Mouse (Mus musculus) hindlimb bud, embryonic 11.5 days (tissue): Measurements from ENCODE around the gene Capn12.
A peak's percentile ranks its signal among the peaks of the same experiment; 100 is the strongest.

Experiments
- DNase-seq: peaks from one replicate; pipeline ENCODE4 v3.0.0-alpha.2; 2012; ENCODE audit warnings: low read depth, low spot score; ENCODE audit errors: extremely low spot score

The Capn12 gene

DNA sequence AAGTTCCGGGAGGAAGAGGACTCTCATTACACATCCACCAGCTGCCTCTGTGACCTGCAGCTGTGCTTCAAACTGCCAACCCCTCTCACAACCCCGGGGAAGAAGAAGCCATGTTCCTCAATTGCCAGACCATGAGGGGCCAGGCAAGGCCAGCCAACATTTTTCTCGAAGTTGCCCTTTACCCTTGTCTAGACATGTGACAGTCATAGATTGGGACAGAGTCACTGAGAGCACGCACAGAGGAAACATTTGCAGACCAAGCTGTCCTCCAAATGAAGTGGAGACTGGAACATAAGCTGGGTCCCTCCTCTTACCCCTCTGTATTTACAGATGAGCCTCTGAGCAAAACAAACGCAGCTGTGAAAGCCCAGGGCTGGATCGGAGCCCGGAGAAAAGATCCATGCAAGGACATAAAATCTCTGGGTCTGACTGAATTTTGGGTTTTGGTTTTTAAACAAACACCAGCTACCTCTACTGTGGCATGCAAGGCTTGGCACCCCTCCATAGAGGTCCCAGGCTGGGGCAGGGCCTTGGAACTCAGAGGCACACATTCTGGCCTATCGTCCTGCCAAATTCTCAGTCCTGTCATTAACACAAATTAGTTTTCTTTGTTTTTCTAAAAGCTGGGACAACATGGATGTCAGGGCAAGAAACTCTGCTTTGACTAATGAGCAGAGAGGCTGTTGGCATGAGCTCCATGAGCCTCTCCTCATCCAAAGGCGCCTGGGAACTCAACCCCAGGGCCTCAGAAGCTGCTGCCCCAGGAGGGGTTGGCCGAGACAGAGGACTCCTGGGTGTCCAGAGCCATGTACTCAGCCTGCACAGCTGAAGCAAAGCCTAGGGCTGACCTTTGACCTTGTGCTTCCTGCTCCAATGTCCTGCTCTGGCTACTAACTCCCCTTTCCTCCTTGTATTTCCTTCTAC lies 36.5 kb downstream of the Capn12 start:
- no peak for DNase-seq

- no peak for DNase-seq
Measured at GRCm38 (mm10) chr7:28918540-28918939, 37.3 kb downstream of the Capn12 start.

DNA sequence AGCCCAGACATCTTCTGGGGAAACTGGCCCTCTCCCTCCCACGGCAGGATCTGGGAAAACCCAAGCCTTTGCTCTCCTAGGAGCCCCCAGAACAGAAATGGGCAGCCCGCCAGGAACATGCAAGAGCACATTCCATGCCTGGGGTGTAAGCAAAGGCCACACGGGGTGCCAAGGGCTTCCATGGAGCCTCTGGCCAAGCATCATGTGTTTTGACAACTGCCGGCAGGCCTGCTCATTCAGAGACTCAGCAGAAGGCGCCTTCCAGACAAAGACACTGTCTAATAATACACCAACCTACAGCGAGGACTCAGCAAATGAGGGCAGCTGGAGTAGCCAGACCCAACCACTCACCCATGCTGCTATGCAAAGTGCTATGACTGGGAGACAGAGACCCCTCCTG lies 38.6 kb downstream of the Capn12 start:
- DNase-seq: no peak

- DNase-seq: no peak
Measured at GRCm38 (mm10) chr7:28921178-28921577, 40.0 kb downstream of the Capn12 start.

- DNase-seq: no peak
Measured at GRCm38 (mm10) chr7:28921722-28922465, 40.7 kb downstream of the Capn12 start.

DNA sequence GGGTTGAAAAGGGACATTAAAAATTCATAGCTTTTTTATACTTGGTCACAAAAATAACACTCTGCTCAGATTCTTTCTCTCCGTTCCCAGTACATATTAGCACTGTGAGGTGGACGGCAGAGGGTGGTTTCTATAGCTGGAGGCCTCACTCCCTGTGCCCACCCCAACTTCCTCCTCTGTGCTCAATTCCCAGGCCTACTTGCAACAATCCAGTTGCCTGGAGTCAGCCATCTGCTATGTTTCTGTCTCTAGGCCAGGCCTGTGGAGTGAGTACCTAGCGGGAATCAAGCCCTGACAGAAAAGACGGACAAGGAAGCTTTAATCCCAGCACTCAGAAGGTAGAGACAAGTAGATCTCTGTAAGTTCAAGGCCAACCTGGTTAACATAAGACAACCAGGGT lies 41.4 kb downstream of the Capn12 start:
- no peak for DNase-seq

- DNase-seq: peak; percentile 60
Measured at GRCm38 (mm10) chr7:28923865-28924291, 42.7 kb downstream of the Capn12 start.

GRCm38 (mm10) chr7:28924802-28925201 lies 43.6 kb downstream of the Capn12 start:
- no peak for DNase-seq

- no peak for DNase-seq
Measured at GRCm38 (mm10) chr7:28925317-28925716, 44.1 kb downstream of the Capn12 start.

GRCm38 (mm10) chr7:28926172-28926571 lies 45.0 kb downstream of the Capn12 start:
- DNase-seq: no peak

DNA sequence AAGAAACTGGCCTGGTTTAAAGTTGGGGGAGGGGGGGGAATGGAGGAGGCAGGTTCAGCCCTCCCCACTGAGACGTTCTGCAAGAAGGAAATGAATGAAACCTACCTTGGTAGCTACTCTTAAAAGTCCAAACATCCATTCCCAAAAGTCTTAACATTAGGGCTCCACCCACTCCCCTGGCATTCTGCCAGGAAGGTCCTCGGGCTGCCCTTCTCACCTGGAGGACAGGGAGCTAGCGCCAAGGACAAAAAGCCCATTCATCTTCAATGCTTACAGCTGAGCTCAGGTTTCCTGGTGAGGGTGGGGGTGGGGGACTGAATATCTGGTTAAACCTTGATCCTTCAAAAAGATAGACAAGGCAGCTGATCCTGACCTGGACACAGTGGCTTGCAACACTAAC lies 48.2 kb downstream of the Capn12 start:
- no peak for DNase-seq

GRCm38 (mm10) chr7:28930320-28931031 lies 49.3 kb downstream of the Capn12 start:
- no peak for DNase-seq

DNA sequence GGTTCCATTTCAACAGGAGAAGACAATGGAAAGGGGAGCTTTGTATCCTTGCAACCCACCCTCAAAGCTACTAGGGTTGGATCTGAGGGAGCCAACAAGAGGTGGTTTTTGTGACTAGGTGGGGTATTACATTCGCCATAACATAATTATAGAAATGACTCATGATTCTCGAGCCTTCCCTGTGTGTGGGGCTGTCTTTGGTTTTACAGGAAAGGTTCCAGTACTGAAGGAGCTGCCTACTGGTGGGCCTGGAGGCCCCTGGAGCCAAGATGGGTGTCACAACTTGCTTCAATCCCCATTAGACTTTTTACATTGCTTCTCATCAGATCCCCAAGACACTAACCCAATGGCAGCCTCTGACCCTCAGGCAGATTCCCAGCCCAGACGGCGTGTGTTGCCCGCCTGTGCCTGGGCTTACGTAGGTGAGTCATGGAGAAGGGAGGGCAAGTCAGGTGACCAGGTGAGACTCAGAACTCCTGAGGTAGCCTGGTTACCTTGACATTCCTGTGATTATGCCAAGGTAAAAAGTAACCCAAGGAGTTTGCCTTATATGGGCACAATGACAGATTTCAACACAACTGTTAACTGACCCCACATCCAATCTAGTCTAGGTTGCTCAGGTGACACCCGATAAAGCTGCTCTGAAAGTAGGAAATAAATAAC lies 49.9 kb downstream of the Capn12 start:
- no peak for DNase-seq

DNA sequence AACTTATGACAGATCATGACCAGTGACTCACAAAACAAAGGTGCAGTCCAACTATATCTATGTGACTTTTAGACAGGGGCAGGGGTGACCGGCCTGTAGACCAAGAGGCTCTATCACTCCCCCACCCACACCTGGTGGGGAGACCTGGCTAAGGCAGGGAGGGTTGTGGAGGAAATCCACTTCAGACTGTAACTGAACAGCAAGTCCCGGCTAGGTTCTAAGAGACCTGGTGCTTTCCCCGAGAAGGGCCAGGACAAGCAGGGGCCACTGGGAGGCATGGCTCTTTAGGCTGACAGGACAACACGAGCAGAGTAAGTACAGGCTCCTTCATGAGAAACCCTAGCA lies 50.4 kb downstream of the Capn12 start:
- no peak for DNase-seq

DNA sequence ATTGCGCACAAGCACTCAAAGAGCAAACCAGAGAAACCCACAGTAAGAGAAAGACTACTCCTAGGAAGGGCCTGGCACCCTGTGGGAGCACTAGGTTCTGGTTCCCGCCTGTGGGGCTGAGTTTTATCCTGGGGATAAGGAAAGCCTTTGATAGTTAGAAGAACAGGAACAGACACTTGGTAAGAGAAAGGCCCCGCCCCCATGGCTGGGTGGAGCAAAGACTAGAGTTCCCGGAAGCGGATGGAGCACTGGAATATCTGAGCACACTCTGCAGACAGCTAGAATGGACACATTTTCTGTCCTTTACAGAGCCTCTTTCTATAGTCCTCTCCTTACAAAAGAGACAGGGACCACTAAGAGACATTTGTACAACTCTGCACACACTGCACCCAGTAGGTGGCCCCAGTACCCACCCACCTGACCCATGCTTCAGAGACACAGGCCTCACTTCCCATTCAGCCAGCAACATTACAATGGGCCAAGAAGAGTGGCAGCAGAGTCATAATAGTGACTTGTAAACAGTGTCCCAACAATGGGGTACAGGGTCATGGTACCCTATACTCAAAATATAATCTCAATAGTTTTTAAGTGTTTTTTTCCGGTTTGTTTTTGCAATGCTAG lies 51.3 kb downstream of the Capn12 start:
- no peak for DNase-seq

GRCm38 (mm10) chr7:28933825-28934224 lies 52.6 kb downstream of the Capn12 start:
- DNase-seq: no peak

DNA sequence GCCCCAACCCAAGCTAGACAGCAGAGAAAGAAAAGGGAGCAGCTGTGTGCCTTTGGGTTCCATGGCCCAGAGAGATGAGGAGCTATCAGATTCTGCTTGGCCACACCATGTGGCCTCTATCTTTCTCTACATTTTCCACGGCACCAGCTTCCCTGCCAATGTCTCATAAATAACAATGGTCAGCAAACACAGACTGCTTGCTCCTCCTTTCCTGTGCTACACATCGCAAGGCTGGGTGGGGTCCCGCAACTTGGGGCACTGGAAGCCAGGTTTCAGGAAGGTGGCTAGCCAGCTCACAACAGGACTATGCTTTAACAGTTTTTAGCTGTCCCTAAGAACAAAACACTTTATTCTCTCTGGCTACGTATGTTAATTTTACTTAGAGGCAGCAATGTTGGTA lies 55.6 kb downstream of the Capn12 start:
- no peak for DNase-seq

DNA sequence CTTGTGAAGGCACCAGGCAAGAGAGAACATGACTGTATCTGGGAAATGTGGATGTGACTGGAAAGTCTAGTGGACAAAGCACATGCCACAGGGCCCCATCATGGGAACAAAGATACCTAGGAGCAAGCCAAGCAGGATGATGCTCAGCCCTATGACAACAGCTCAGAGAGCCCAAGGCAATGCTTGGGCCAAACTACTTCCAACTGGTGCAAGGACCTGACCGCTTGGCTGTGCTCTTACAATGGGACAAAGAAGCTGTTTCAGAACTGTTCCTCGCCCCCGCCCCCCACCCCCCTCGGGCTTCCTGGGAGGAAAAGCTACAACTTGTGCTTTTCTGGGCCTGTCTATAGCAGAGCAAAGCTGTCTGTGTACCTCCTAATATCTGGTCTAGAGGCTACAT lies 57.4 kb downstream of the Capn12 start:
- no peak for DNase-seq

GRCm38 (mm10) chr7:28939418-28940183 lies 58.4 kb downstream of the Capn12 start:
- no peak for DNase-seq

DNA sequence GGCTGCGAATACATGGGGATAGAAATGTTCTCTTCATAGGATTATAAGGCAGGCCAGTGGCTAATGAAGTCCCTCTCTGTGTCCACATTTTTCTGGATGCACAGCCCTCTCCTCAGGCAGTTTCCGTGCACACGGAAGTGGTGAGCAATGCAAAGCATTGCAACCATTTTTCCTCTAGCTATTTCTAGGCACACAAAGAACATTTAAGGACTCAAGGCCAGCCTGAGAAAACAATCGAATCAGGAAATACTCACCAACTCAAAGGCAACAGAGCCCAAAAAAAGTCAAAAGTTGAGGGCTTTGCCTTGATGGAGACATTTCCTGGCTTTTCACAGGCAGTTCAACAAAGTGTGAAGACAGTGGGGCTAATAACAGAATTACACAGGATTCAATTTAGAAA lies 59.9 kb downstream of the Capn12 start:
- DNase-seq: no peak
